Mouse (Mus musculus): ENCODE measurements around the gene Hacd1.

DNA sequence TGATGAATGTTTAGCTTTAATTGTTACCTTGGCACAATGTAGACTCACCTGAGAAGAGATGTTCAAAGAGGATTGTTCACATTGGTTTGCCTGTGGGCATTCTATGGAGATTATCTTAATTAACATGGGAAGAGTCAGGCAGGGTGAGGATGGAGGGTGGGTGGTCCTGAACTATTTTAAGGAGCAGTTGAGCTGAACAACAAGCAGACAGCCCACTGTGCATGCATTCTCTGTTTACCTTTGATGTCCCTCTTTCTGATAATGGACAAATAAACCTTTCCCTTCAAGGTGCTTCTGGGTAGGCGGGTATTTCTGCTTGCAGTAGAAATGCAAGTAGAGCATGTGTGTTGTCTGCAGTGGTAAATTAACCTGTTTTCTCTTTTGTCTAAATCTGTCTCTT lies 48.0 kb upstream of the Hacd1 start:
- TF ChIP-seq CTCF (IDR thresholded peaks at IDR 0.05; ENCODE audit: extremely low read depth, insufficient read length, insufficient replicate concordance, low read depth, low read length): no peak
- TF ChIP-seq POLR2A (IDR thresholded peaks at IDR 0.05; ENCODE audit: low read depth, low read length): no peak
